Mouse (Mus musculus): ENCODE data around the gene Olfr972.
"Not testable (repeated sequence)": the region's sequence is repeated elsewhere in the genome, so short reads cannot be mapped to it uniquely, and the experiment has no call there.

Olfr972 gene

GRCm38 (mm10) chr9:39866122-39866521, at the start of gene Olfr972:
Olfr972 (plus strand) TSS chr9:39866422.
- DNase-seq (ENCODE audit: low spot score in 2 of 2) = no peak

GRCm38 (mm10) chr9:39836576-39836975, 29.6 kb upstream of the Olfr972 start, which contains the start of gene Olfr971:
Olfr971 (plus strand) TSS chr9:39836876.
- not testable (repeated sequence) for DNase-seq (ENCODE audit: low spot score in 2 of 2)

GRCm38 (mm10) chr9:39871986-39872385, 5.8 kb downstream of the Olfr972 start:
- not testable (repeated sequence) for DNase-seq (ENCODE audit: low spot score in 2 of 2)

GRCm38 (mm10) chr9:39877541-39878396, 11.5 kb downstream of the Olfr972 start:
- not testable (repeated sequence) for DNase-seq (ENCODE audit: low spot score in 2 of 2)

GRCm38 (mm10) chr9:39905106-39905505, 38.9 kb downstream of the Olfr972 start:
- DNase-seq (ENCODE audit: low spot score in 2 of 2) = no peak

- no peak for DNase-seq (ENCODE audit: low spot score in 2 of 2)
Measured at GRCm38 (mm10) chr9:39907036-39907435, 40.8 kb downstream of the Olfr972 start, which contains the start of gene Olfr229. Olfr229 (plus strand) TSS chr9:39907336.

- no peak for DNase-seq (ENCODE audit: low spot score in 2 of 2)
Measured at GRCm38 (mm10) chr9:39909939-39910338, 43.7 kb downstream of the Olfr972 start.

Data from frontal cortex, postnatal 10 days (tissue).